Mouse (Mus musculus): ENCODE measurements around the gene Fam234a. TPM values are rescaled to one million over a fixed set of nuclear protein-coding genes. Genes with fewer than 3 reads are reported as not detected.

The Fam234a gene
- polyA plus RNA-seq, 1 experiment from 2014 or later: 81.6 TPM

- H3K36me3 ChIP-seq (ENCODE audit: insufficient read depth, low read length): no peaks in the 10 kb centered on the region
- H3K4me2 ChIP-seq (ENCODE audit: low read length): peak overlapping the region; percentile 87
- no peak overlapping the region for H3K27ac ChIP-seq
- WGBS: 2% methylated on average over 30 of the region's 30 CpGs
- ATAC-seq (replicated peaks; ENCODE audit: low FRiP score, low read depth) (no peak), DNase-seq (ENCODE audit: low spot score) (no peak)
- peaks cover 12% of the 10 kb centered on the region; the same call in 1 of the 2 replicates for H3K27me3 ChIP-seq (ENCODE audit: insufficient read depth, low read length)
- H3K4me1 ChIP-seq (replicated peaks; ENCODE audit: insufficient read depth, low read length): peaks cover 4% of the 10 kb centered on the region; the same call in 1 of the 2 replicates
- H3K9ac ChIP-seq (ENCODE audit: low read depth, low read length): peak overlapping the region; percentile 37; the same call in 1 of the 2 replicates
- peak overlapping the region; percentile 49 for H3K4me3 ChIP-seq (replicated peaks; ENCODE audit: low read depth, low read length)
- TF ChIP-seq CTCF (IDR thresholded peaks at IDR 0.05; ENCODE audit: low read depth): no peak
- no peaks in the 10 kb centered on the region for H3K9me3 ChIP-seq (replicated peaks; ENCODE audit: low read length)
Observed at GRCm38 (mm10) chr17:26203321-26203811, 40.7 kb downstream of the Fam234a start.

- WGBS: 4% methylated on average over 22 of the region's 22 CpGs
- TF ChIP-seq CTCF (IDR thresholded peaks at IDR 0.05; ENCODE audit: low read depth): no peak
- ATAC-seq (replicated peaks; ENCODE audit: low FRiP score, low read depth) (no peak), DNase-seq (ENCODE audit: low spot score) (no peak)
- Histone ChIP-seq H3K27ac (no peak within 1 kb of the TSS), H3K4me3 (replicated peaks; ENCODE audit: low read depth, low read length) (peak within 1 kb of the TSS; percentile 49), H3K4me1 (replicated peaks; ENCODE audit: insufficient read depth, low read length) (peaks cover 4% of the 10 kb centered on the region; the same call in 1 of the 2 replicates), H3K36me3 (ENCODE audit: insufficient read depth, low read length) (no peaks in the 10 kb centered on the region), H3K4me2 (ENCODE audit: low read length) (peak within 1 kb of the TSS; percentile 87), H3K9me3 (replicated peaks; ENCODE audit: low read length) (no peaks in the 10 kb centered on the region), H3K27me3 (ENCODE audit: insufficient read depth, low read length) (peaks cover 12% of the 10 kb centered on the region; the same call in 1 of the 2 replicates), H3K9ac (ENCODE audit: low read depth, low read length) (peak within 1 kb of the TSS; percentile 37; the same call in 1 of the 2 replicates)
Observed at GRCm38 (mm10) chr17:26202737-26203136, 41.3 kb downstream of the Fam234a start, which contains the start of gene Rgs11. Gene Rgs11, plus strand, starts transcription at chr17:26202951.

- no peak overlapping the region for H3K4me2 ChIP-seq (ENCODE audit: low read length)
- no peak overlapping the region for H3K9ac ChIP-seq (ENCODE audit: low read depth, low read length)
- H3K4me3 ChIP-seq (replicated peaks; ENCODE audit: low read depth, low read length): no peak overlapping the region
- H3K27me3 ChIP-seq (ENCODE audit: insufficient read depth, low read length): peaks cover 12% of the 10 kb centered on the region; the same call in 1 of the 2 replicates
- ATAC-seq (replicated peaks; ENCODE audit: low FRiP score, low read depth) (no peak), DNase-seq (ENCODE audit: low spot score) (no peak)
- H3K27ac ChIP-seq: no peak overlapping the region
- no peaks in the 10 kb centered on the region for H3K36me3 ChIP-seq (ENCODE audit: insufficient read depth, low read length)
- no peaks in the 10 kb centered on the region for H3K9me3 ChIP-seq (replicated peaks; ENCODE audit: low read length)
- H3K4me1 ChIP-seq (replicated peaks; ENCODE audit: insufficient read depth, low read length): peaks cover 4% of the 10 kb centered on the region; the same call in 1 of the 2 replicates
- TF ChIP-seq CTCF (IDR thresholded peaks at IDR 0.05; ENCODE audit: low read depth): no peak
Observed at GRCm38 (mm10) chr17:26201998-26202397, 42.0 kb downstream of the Fam234a start.

GRCm38 (mm10) chr17:26200831-26201705 is 43.0 kb downstream of the Fam234a start:
- H3K4me1 ChIP-seq (replicated peaks; ENCODE audit: insufficient read depth, low read length): peaks cover 4% of the 10 kb centered on the region; the same call in 1 of the 2 replicates
- DNase-seq (ENCODE audit: low spot score): no peak

GRCm38 (mm10) chr17:26198892-26199291 is 45.1 kb downstream of the Fam234a start, which contains the start of gene Pdia2:
Gene Pdia2, minus strand, starts transcription at chr17:26199087.
- H3K27ac ChIP-seq: no peak within 1 kb of the TSS
- TF ChIP-seq CTCF (IDR thresholded peaks at IDR 0.05; ENCODE audit: low read depth): no peak
- 81% methylated on average over 4 of the region's 4 CpGs for WGBS
- no peaks in the 10 kb centered on the region for H3K9me3 ChIP-seq (replicated peaks; ENCODE audit: low read length)
- no peak within 1 kb of the TSS for H3K9ac ChIP-seq (ENCODE audit: low read depth, low read length)
- H3K4me2 ChIP-seq (ENCODE audit: low read length): no peak within 1 kb of the TSS
- no peak for DNase-seq (ENCODE audit: low spot score)
- ATAC-seq (replicated peaks; ENCODE audit: low FRiP score, low read depth): no peak
- no peak within 1 kb of the TSS for H3K4me3 ChIP-seq (replicated peaks; ENCODE audit: low read depth, low read length)
- peaks cover 4% of the 10 kb centered on the region; the same call in 1 of the 2 replicates for H3K4me1 ChIP-seq (replicated peaks; ENCODE audit: insufficient read depth, low read length)
- H3K36me3 ChIP-seq (ENCODE audit: insufficient read depth, low read length): peaks cover 21% of the 10 kb centered on the region
- peaks cover 12% of the 10 kb centered on the region; the same call in 1 of the 2 replicates for H3K27me3 ChIP-seq (ENCODE audit: insufficient read depth, low read length)

More at GRCm38 (mm10) chr17:26200831-26201705, 43.0 kb downstream of the Fam234a start:
- Histone ChIP-seq H3K27me3 (ENCODE audit: insufficient read depth, low read length) (peaks cover 12% of the 10 kb centered on the region; the same call in 1 of the 2 replicates), H3K9me3 (replicated peaks; ENCODE audit: low read length) (no peaks in the 10 kb centered on the region), H3K27ac (0 out of 2 replicates have a peak overlapping the region, but pooled peaks have one; percentile 4), H3K4me3 (replicated peaks; ENCODE audit: low read depth, low read length) (peak overlapping the region; percentile 45), H3K36me3 (ENCODE audit: insufficient read depth, low read length) (0 out of 2 replicates have a peak, but pooled peaks cover 4% of the 10 kb centered on the region), H3K4me2 (ENCODE audit: low read length) (peak overlapping the region; percentile 98), H3K9ac (ENCODE audit: low read depth, low read length) (peak overlapping the region; percentile 65)
- peak; percentile 42; the same call in 1 of the 2 replicates for ATAC-seq (replicated peaks; ENCODE audit: low FRiP score, low read depth)
- WGBS: under 1% methylated on average over 91 of the region's 92 CpGs
- TF ChIP-seq CTCF (IDR thresholded peaks at IDR 0.05; ENCODE audit: low read depth): no peak
